Mouse (Mus musculus) granulocyte monocyte progenitor cell, adult 5-6 weeks (primary cell): ENCODE measurements around the gene Kirrel3. TPM values are rescaled to one million over a fixed set of nuclear protein-coding genes. Genes with fewer than 3 reads are reported as not detected.
A peak's percentile ranks its signal among the peaks of the same experiment; 100 is the strongest.

Experiments
- ATAC-seq: replicated peaks from 2 replicates; pipeline ENCODE4 v1.8.0; 2016; ENCODE audit warnings: mild to moderate bottlenecking, moderate TSS enrichment, inconsistent platforms; ENCODE audit not compliant: poor library complexity, severe bottlenecking
- total RNA-seq, 2 experiments: library from RNA; stranded (forward) in 1 of 2; stranded (reverse) in 1 of 2; fragments of 200-712, 200-1000 nt in 1 of 2; fragments of >200 nt in 1 of 2; fragmentation: Nextera tagmentation in 1 of 2; gene quantifications; 2 replicates each; pipeline ENCODE4 v1.2.3; 2014 to 2017

Gene Kirrel3
- total RNA-seq, 2 experiments from 2014 or later: not detected

DNA sequence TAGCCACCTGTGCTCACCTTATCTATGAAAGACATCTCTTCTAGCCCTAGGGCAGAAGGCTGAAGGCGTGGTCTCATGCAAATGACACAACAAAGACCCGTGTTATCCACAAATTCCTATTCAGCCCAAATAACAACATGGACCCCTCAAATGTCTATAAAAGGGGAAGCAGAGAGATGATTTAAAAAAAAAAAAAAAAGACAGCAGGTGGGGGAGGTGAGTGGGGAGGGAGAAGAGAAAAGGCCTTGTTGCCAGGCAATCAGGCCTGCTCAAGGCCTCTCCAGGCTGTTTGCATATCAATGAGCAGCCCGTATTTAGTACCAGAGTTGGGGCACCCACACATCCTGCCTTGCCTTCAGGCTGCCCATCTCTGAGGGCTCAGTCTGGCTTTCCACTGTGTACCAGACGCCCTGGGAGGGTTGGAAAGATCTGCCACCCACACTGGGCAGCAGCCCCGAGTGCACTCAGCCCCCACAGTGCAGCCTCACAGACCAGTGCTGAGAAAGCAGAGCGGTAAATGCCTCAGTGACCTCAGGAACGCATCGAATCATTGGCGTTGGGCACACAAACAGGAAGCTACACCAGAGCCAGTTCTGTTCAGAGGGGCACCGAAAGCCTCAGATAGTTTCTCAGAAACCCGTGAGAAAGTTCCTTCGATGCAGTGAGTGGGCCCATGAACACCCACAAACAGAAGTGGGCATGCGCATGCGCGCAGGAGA is 510.1 kb downstream of the Kirrel3 start:
- ATAC-seq: 0 out of 2 replicates have a peak, but pooled peaks have one; percentile 7

DNA sequence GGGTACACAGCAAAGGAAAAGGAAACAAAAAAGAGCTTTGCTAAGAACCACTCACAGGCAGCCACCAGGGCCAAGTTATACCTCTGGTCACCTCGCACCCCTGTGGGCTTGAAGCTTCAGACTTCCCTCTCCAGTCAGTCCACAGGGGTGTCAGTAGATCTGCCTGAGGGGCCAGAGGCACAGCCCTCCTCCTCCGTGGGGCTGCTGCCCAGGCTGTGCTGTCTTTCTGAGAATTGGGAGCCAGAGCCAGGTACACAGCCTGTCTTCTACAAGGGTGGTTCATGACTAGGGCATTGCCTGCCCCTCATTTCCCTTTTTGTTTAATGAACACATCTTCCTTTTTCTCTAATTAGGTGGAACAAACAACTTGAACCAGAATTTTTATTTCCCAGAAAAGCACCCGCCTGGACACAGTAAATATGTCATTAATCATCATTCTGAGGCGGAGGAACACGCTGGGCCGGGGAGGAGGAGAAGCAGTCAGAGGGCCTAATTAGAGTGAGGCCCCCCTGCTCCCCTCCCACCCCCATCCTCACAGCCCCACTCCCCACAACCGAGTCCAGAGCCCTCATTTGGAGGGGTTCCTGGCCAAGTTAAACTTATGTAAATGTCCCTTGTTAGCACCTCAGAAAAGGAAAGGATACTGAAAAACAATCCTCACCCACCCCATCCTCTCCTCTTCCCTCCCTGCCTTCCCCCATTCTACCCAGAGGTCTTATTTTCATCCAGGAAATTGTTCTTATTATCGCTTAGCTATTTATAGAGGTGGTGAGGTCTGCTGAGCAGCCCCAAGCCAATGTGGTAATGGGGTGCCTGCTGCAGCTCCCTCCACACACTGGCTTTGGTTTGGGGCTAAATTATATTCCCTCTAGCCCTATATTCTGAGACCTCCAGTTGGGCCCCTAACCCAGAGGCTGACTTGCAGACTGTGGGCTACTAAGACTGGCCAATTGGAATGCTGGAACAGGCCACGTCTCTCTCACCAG is 512.5 kb downstream of the Kirrel3 start:
- ATAC-seq: no peak

DNA sequence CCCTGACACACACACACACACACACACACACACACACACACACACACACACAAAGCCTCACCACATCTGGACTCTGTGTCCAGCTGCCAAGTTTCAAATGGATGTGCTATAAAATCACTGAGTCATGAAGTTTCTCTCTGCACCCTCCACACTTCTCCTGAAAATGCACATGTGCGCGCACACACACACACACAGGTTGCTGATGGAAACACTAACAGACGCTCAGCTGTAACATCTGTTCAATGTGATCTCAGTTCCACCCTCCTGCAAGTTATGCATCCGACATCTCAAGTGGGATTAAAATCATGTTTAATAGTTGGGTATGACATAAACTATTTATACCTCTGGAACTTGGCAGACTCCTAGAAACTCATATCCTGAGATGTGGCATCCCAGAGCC is 518.4 kb downstream of the Kirrel3 start:
- ATAC-seq: no peak

DNA sequence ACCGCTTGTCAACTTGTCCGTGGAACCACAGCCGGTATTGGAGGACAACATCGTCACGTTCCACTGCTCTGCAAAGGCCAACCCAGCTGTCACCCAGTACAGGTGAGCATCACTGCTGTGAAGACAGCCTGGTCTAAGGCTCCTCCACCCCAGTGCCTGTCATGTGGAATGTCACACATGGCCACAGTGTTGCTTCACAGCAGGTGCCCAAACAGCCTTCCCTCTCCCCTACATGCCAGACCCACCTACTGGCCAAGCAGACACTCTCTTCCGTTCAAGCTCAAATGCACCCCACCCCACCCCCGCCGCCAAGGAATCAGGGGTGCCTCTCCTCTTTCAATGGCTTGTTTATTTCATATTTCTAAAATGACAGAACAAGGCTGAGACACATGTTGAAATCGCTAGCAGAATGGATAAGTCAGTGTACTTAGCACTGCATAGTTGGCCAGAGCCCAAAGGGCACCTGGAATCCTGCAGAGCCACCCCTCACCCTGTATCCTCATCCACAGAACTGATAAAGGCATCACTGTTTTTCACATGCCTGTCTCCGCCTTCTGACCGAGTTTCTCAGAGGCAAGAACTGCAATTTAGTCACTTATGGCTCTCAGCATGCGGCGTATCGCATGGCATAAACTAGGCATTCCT is 522.1 kb downstream of the Kirrel3 start:
- ATAC-seq: no peak

DNA sequence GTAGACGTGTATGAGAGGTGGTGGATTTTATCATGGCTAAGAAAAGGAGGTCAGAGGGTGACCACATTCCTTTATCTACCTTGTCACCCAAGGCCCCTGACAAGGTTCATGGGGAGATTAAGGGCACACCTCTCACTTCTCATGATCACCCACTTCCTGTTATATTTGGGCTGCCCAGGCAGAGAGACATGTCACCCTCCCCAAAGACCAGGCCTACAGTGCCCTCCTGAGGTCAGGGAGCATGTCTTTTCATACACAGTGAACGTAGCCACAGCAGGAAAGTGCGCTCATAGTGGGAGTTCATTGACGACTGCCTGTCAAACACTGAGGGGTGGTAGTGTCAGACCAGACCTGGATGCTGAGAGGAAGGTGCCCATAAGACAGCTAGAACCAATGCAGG is 531.1 kb downstream of the Kirrel3 start:
- ATAC-seq: peak; percentile 60

DNA sequence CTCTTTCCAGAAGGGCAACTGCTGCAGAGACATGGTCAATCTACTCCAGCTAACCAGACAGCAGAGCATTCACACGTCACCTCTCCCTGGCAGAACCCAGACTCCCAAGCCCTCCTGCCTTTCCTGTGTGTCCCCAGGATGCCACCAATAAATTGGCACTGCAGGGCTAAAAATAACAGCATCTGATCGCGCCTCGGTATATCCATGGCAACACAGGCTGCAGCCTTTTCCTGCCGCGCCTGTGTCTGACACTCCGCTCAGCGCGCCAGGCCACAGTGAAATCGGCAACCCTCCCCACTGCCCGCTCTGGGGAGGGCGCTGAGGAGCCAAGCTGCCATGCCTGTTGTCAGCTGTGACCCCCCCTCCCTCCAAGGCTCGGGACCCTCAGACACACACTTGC is 531.9 kb downstream of the Kirrel3 start:
- ATAC-seq: peak; percentile 26

DNA sequence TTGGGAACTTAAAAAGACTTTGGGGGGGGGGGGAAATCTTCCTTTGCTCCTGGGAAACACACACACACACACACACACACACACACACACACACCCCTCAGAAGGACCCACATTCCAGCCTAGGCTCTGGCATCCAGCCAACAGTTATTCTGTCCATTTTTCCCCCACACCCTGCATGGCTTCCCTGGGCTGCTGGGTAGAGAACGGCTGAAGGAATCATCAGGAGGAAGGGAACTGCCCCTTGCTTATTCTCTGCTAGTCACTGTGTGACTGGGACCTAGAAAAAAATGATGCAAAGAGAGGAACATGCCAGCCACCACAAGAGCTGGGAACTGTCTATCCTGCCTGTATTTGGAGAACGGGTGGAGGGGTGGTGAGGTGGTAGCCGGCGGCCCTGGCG is 532.4 kb downstream of the Kirrel3 start:
- ATAC-seq: 0 out of 2 replicates have a peak, but pooled peaks have one; percentile 12

DNA sequence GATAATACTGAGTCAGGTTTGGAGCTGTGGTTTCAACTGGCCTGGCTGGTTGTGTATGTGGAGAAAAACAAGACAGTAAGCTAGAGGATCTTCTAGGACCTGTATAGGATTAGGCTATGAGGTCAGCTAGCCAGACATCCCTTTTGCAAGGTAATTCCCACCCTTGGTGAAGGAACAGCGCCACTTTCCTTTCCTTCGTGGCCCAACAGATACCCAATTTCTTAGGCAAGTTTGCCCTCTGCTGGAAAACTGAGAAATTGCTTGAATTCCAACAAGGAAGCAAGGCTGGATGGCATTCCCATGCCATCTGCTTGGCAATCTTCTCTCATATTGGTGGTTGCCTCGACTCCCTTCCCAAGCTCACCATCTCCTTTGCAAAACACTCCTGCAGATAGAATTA is 533.7 kb downstream of the Kirrel3 start:
- ATAC-seq: 0 out of 2 replicates have a peak, but pooled peaks have one; percentile 25

DNA sequence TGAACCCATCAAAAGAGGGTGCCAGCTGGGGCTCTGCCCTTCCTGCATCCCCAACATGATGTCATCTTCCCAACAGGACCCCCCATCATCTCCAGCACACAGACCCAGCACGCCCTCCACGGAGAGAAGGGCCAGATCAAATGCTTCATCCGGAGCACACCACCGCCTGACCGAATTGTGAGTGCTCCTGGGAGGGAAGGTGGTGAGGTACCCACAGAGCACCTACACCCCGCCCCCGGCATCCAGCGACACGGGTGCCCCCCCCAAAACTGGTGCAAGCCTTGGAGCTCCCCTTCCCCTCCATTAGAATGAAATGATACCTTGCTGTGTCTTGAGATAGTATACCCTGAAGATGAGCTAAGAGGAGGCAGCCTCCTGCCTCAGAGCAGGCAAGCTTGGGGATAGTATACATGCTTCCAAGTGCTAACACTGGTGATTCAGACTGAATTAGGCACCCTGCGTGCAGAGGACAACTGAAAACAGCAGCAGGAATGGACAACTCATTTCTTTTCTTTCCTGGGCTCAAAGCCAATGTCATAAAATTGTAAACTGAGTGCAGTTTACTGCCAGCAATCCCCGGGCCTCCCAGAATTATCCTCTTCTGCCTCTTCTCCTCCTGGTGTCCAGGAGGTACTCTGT is 534.4 kb downstream of the Kirrel3 start:
- no peak for ATAC-seq

DNA sequence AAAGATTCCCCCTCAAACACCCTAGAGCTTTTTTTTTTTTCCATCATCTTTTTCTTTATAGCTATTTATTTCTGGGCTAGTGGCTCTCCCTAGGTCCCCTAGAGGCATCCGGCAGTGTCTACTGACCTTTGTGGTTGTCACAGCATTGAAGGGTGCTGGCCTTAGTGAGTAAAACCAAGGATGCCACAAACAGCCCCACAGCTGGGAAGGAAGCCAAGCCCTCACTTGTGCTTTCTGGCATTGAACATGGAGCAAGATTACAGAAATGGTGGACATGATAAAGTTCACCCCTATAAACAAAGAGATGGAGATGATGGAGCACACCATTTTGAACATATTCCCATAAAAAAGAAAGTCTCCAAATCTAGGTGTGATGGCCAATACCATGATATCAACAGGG is 536.0 kb downstream of the Kirrel3 start:
- ATAC-seq: no peak

DNA sequence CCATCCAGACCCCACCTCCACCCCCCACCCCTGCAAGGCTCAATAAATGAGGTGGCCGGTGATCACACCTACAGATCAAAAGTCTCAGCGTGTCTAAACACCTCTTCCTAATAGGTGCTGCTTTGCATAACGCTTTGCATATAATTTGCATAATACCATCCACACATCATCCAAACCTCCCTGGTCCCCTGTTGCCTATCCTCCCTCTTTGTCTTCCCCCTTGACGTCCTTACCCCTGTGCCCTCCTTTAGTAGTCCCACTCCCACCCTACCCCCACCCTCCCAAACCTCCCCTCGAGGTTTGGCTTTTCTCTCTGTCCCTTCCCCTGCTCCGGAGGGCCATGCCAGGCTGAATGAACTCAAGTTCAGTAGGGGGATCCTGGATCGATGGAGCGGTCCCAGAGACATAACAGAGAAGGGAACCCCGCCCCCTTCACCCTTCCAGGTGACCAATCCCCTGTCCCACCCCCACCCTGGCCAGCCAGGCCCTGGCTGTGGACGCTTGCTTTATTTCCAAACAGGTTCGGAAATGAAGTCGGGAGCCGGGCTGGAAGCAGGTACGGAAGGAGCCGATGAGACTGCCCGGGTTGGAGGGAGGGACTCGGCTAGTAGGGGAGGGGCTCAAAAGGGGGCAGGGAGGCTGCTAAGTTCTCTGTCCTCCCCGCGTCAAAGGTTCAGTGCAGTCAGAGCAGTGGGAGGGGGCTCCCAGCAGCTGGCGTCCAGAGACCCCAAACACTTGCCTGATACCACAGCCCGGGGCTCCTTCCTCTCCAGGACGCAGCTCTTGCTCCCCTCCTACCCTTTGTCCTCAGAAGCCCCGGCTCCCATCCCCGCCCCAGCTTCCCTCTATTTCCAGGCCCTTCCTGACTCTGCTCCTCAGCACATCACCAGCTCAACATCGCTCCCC is 539.1 kb downstream of the Kirrel3 start:
- no peak for ATAC-seq

DNA sequence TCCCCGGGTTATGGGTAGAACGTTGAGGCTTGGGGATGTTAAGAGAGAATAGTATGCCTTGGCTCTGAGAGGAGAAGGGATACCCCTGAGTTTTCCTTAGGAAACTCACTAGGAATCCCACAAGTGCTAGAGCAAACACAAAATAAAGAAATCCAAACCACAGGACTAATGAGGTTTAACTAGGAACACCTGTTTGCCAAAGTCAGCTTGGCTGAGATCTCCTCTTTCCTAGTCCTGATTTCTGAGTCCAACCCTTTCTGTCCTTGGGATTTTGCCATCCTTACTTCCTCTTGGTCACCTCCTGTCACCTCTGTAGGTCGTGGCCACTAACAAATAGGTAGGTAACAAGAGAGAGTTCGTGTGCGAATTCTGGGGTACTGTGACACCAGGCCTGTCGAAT is 540.6 kb downstream of the Kirrel3 start:
- no peak for ATAC-seq

DNA sequence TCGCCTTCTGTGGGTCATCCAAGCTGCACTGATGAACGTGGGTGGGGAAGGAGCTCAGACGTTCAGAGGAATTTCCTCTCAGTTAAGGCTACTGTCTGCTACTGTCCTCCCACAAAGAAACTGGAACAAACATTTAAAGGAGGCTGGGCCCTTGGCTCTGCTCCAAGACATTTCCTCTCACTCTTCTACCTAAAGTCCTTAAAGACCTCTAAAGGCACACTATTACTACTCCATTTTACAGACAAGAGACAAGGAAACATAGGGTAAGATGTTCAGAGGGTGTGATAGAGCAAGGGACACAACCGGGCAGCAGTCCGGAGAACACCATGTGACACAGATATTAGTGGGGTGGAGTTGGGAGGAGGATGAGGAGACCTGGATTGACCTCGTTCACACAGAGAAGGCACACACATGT is 541.2 kb downstream of the Kirrel3 start:
- ATAC-seq: no peak

DNA sequence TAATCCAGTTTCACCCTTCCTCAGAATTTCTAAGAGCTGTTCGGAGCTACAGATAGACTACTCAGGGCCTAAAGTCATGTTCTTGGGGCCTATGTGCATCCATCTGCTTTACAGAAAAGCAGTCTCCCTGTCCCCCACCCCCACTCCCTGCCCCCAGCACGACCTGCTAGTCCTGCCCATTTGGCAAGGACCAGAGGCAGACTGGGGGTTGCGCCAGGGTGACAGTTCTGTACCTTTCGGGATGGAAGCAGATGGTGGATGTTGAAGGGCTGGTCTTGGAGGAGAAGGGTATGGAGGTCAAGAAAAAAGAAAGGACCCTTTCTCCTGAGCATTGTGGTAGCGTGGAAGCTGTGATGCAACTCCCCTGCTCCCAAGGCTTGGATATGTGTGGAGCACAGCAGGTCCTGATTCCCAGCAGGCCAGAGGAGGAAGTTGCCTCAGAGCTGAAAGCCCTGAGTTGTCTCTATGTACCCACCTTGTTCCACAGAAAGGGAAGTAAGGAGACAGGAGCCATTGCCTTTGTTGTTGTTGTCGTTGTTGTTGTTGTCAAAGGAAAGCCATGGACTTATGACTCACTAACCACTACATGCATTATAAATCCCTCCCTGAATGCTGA is 541.8 kb downstream of the Kirrel3 start:
- ATAC-seq: peak; percentile 61

DNA sequence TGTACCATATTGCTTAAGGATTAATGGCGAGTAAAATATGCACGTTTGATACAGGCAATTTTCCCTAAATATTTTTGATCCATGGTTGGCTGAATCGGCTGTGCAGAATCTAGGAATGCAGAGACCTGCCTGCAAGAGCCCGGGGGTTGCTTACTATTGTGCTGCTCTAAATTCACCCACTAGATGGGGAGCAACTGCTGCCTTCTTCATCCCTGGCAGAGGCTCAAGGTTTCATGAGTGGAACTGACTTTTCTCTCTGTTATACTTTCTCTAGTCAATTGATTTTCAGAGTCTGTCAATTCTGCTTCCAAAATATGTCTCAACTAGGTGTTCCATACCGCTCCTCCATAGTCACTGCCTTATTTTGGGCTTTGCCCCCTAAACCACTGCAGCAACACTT is 545.1 kb downstream of the Kirrel3 start:
- ATAC-seq: no peak

DNA sequence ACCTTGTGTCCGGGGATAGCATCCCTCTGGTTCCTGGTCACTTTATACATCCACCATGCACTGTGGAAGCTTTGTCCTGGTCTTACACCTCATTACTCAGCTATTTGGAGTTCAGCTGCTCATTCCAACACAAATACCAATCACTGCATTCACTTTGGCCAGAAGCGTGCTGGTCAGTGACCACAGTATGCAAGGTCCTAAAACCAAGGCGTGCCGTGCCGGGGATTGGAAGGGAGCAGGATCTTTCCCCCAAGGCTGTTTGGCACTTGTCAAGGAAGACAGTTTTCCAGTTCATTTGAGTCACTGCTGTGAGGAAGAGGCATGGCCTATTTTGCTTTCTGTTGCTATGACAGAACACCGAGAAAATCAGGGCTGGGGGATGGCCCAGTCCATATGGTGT is 546.8 kb downstream of the Kirrel3 start:
- ATAC-seq: no peak

DNA sequence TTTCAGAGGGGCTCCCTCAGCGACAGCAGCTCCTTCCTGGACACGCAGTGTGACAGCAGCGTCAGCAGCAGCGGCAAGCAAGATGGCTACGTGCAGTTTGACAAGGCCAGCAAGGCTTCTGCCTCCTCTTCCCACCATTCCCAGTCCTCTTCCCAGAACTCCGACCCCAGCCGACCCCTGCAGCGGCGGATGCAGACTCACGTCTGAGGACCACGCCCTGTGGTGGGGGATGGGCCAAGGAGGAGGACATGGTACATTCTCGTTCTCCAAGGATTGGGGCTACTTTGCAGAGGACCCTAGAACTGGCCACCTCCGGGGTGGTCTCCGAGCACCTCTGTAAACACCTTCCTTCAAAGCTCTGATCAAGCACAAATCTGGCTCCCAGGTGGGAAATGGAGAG is 549.4 kb downstream of the Kirrel3 start:
- ATAC-seq: no peak

DNA sequence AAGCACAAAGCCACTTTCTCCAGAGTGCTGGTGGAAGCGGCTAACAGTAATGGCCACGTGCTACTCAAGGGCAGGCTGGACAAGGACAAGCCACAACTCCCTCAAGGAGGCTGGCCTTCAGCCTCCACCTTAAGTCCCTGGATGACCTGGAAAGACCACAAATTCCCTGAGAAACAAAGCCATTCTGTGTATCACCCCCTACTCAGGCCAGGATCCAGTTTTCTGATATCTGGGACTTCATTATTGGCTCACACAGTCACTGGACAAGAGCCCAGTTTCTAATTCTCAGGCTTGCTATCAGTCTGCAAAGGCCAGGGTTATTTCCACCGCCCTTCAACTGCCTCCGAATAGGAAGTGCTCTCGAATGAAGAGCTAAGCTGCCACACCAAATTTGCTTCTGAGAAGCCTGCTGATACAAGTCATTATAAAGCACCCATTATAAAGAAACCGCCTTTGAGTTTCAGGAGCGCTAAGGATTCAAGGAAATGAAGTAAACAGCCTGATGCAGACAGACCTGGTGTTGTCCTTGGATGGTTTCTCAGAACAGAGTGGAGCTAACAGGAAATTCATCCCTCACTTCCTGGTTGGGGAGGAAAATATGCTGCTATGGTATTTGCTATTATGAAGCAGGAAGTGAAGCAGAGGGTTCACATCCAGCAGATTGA is 553.4 kb downstream of the Kirrel3 start:
- ATAC-seq: no peak
